Comparison of ENCODE assay signal across 13 mouse cellular contexts in the genomic region with DNA sequence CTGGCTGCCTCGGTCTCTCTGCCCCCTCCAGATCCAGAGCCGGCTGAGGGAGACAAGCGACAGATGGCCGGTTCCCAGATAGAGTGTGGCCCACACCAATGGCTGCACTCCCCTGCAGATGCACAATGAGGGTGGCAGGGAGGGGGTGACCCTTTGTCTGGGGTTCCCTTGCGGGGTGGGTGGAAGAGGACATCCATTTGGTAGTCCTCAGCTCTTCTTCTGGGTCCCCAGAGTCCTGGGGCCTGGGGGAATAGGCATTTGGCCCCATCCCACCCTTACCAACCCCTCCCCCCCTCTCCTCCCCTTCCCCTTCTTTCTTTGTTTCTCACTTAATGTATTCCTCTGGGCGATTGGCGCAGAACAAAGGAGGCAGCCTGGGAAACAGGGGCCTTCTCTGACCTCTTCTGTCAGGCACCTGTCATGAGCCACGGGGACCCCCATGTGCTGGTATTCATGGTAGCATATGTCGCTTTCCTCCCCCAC. TPM values are rescaled to one million over a fixed set of nuclear protein-coding genes. Genes with fewer than 3 reads are reported as not detected.
DNase-seq lines count a peak whose midpoint lies in the region; ATAC-seq and TF ChIP-seq lines count a peak whose summit lies in the region.
"Had no signal": no experiment of that assay in that cellular context is flagged by ENCODE, and none has a peak within 500 bp of the region (broad histone marks: within the 10 kb centered on the region; RNA-seq: fewer than 3 reads in every experiment).

No protein-coding gene starts in this region.

- no peaks in the 10 kb centered on the region for H3K27me3 ChIP-seq in embryonic facial prominence, embryonic 11.5 days (ENCODE audit: control insufficient read depth, insufficient read depth, low read length)
- no peaks in the 10 kb centered on the region for H3K27me3 ChIP-seq in hindbrain, embryonic 12.5 days
- H3K27me3 ChIP-seq in midbrain, embryonic 16.5 days (ENCODE audit: control insufficient read depth, insufficient read depth, low read depth, low read length) = no peaks in the 10 kb centered on the region

- 22% methylated on average over 8 of the region's 9 CpGs for WGBS in embryonic facial prominence, embryonic 11.5 days
- 9% methylated on average over 9 of the region's 9 CpGs for WGBS in hindbrain, embryonic 12.5 days
- WGBS in midbrain, embryonic 16.5 days = 11% methylated on average over 9 of the region's 9 CpGs

- peak overlapping the region; percentile 14 to 27; a peak in 2 of 4 replicates for H3K4me3 ChIP-seq in ES-E14 (ENCODE audit: insufficient read depth in 1 of 2, low read depth in 1 of 2, low read length in 2 of 2, poor library complexity in 1 of 2, severe bottlenecking in 1 of 2)
- no peak overlapping the region for H3K4me3 ChIP-seq in embryonic facial prominence, embryonic 11.5 days (ENCODE audit: low read depth, low read length)
- H3K4me3 ChIP-seq in hindbrain, embryonic 12.5 days = no peak overlapping the region
- no peak overlapping the region for H3K4me3 ChIP-seq in midbrain, embryonic 16.5 days (ENCODE audit: low read depth, low read length)
- H3K4me3 ChIP-seq: liver, embryonic 13.5 days had no signal

- no peaks in the 10 kb centered on the region for H3K36me3 ChIP-seq in ES-E14 (ENCODE audit: control insufficient read depth, insufficient read depth, low read length, poor library complexity, severe bottlenecking)
- no peaks in the 10 kb centered on the region for H3K36me3 ChIP-seq in embryonic facial prominence, embryonic 11.5 days (replicated peaks; ENCODE audit: control insufficient read depth, insufficient read depth, low read depth, low read length)
- peaks cover 54% of the 10 kb centered on the region for H3K36me3 ChIP-seq in hindbrain, embryonic 12.5 days
- peaks cover 26% of the 10 kb centered on the region for H3K36me3 ChIP-seq in midbrain, embryonic 16.5 days (ENCODE audit: control insufficient read depth, insufficient read depth, low read length)
- H3K36me3 ChIP-seq: liver, embryonic 13.5 days had no signal

- no peak for DNase-seq in ES-E14 (ENCODE audit: low read depth, low spot score)
- no peak for DNase-seq in embryonic facial prominence, embryonic 11.5 days (ENCODE audit: low spot score)
- no peak for DNase-seq in thymus, postnatal 36 days
- no peak for DNase-seq in frontal cortex, postnatal 10 days (ENCODE audit: low spot score in 2 of 2)
- DNase-seq in layer of hippocampus, adult 18-20 months (ENCODE audit: low spot score in 2 of 2) = no peak
- DNase-seq in right cerebral cortex, postnatal 4 days = no peak
- DNase-seq: kidney, postnatal 4 days; liver, embryonic 13.5 days; thymus, postnatal 25 days had no signal

- no peak overlapping the region for H3K4me2 ChIP-seq in embryonic facial prominence, embryonic 11.5 days (ENCODE audit: low read depth, low read length)
- peak overlapping the region; percentile 11; the same call in 1 of the 2 replicates for H3K4me2 ChIP-seq in hindbrain, embryonic 12.5 days (replicated peaks)
- no peak overlapping the region for H3K4me2 ChIP-seq in midbrain, embryonic 16.5 days (ENCODE audit: low read length)
- H3K4me2 ChIP-seq: heart, embryonic 11.5 days; liver, embryonic 13.5 days had no signal

- no peaks in the 10 kb centered on the region for H3K9me3 ChIP-seq in ES-E14 (ENCODE audit: control insufficient read depth, insufficient read depth, low read depth, low read length)
- H3K9me3 ChIP-seq in embryonic facial prominence, embryonic 11.5 days (replicated peaks; ENCODE audit: control insufficient read depth, low read length) = no peaks in the 10 kb centered on the region
- H3K9me3 ChIP-seq in hindbrain, embryonic 12.5 days (replicated peaks) = no peaks in the 10 kb centered on the region
- no peaks in the 10 kb centered on the region for H3K9me3 ChIP-seq in midbrain, embryonic 16.5 days (replicated peaks; ENCODE audit: control insufficient read depth, low read length, poor library complexity, severe bottlenecking)
- H3K9me3 ChIP-seq: liver, embryonic 13.5 days had no signal

- peak overlapping the region; percentile 18; the same call in 1 of the 2 replicates for H3K27ac ChIP-seq in ES-E14 (ENCODE audit: insufficient read depth, low read depth, low read length, poor library complexity, severe bottlenecking)
- peak overlapping the region; percentile 52; the same call in 1 of the 2 replicates for H3K27ac ChIP-seq in embryonic facial prominence, embryonic 11.5 days (replicated peaks; ENCODE audit: low read depth, low read length)
- peak overlapping the region; percentile 95 for H3K27ac ChIP-seq in hindbrain, embryonic 12.5 days
- peak overlapping the region; percentile 66 for H3K27ac ChIP-seq in midbrain, embryonic 16.5 days (ENCODE audit: low read length)
- H3K27ac ChIP-seq: liver, embryonic 13.5 days had no signal

- peak; percentile 76 for ATAC-seq in embryonic facial prominence, embryonic 11.5 days (replicated peaks; ENCODE audit: insufficient number of reproducible peaks, low FRiP score, low TSS enrichment, low read depth)
- ATAC-seq in hindbrain, embryonic 12.5 days (ENCODE audit: low FRiP score) = peak; percentile 90
- peak; percentile 61 for ATAC-seq in midbrain, embryonic 16.5 days
- ATAC-seq: CD4-positive, CD25-positive, alpha-beta regulatory T cell, adult 4 months had no signal

- no peak overlapping the region; the same call in 1 of the 2 replicates for H3K9ac ChIP-seq in ES-E14 (ENCODE audit: insufficient read depth, low read depth, low read length, poor library complexity, severe bottlenecking)
- H3K9ac ChIP-seq in embryonic facial prominence, embryonic 11.5 days (replicated peaks; ENCODE audit: low read length) = no peak overlapping the region
- H3K9ac ChIP-seq in hindbrain, embryonic 12.5 days = 0 out of 2 replicates have a peak overlapping the region, but pooled peaks have one; percentile 29
- peak overlapping the region; percentile 38; the same call in 1 of the 2 replicates for H3K9ac ChIP-seq in midbrain, embryonic 16.5 days (ENCODE audit: low read depth, low read length)
- H3K9ac ChIP-seq: liver, embryonic 13.5 days had no signal

- in situ Hi-C loops in ES-E14 (cut with MboI; ENCODE audit: low sequenced_read_pairs in 2 of 2, unreplicated experiment in 2 of 2) = no loop called here

- peaks cover 18 to 32% of the 10 kb centered on the region in 2 experiments for H3K4me1 ChIP-seq in ES-E14 (ENCODE audit: control insufficient read depth in 2 of 2, insufficient read depth in 2 of 2, low read length in 2 of 2, poor library complexity in 1 of 2)
- peaks cover 2% of the 10 kb centered on the region; the same call in 1 of the 2 replicates for H3K4me1 ChIP-seq in embryonic facial prominence, embryonic 11.5 days (ENCODE audit: control insufficient read depth, insufficient read depth, low read length)
- peaks cover 49% of the 10 kb centered on the region for H3K4me1 ChIP-seq in hindbrain, embryonic 12.5 days
- H3K4me1 ChIP-seq in midbrain, embryonic 16.5 days (ENCODE audit: control insufficient read depth, insufficient read depth, low read length) = peaks cover 6% of the 10 kb centered on the region

TF ChIP-seq in ES-E14, 5 proteins besides CTCF, POLR2A, EP300 and RAD21:
- TF ChIP-seq CHD2 (IDR thresholded peaks at IDR 0.05; ENCODE audit: low read depth, low read length) (no peak), ZC3H11A (IDR thresholded peaks at IDR 0.05; ENCODE audit: borderline replicate concordance, low read depth, low read length) (no peak), MAFK (IDR thresholded peaks at IDR 0.05; ENCODE audit: insufficient read depth, low read depth, low read length) (no peak), HCFC1 (IDR thresholded peaks at IDR 0.05; ENCODE audit: borderline replicate concordance, insufficient read depth, low read length) (no peak), ZNF384 (IDR thresholded peaks at IDR 0.05; ENCODE audit: low read depth, low read length) (no peak)

RNA-seq across cellular contexts. Expression of a gene that starts 34.7 kb away (rescaled TPM):
- total RNA-seq in ES-E14 (2012; rRNA removed) = 3.1 and 4.7 TPM in 2 replicates
- polyA plus RNA-seq in embryonic facial prominence, embryonic 11.5 days (2014; fragmentation: Nextera tagmentation; extraction: Ambion mirVana) = 6.5 and 8.2 TPM in 2 replicates
- polyA plus RNA-seq in hindbrain, embryonic 12.5 days (2016; fragmentation: Nextera tagmentation; extraction: Ambion mirVana) = 17.0 and 19.8 TPM in 2 replicates
- 12.3 and 14.0 TPM in 2 replicates for polyA plus RNA-seq in midbrain, embryonic 16.5 days (2015; fragmentation: Nextera tagmentation; extraction: Ambion mirVana)
- 10 to 100 TPM; 14.5 to 15.0 TPM for total RNA-seq in layer of hippocampus, adult 18-20 months (2021)

RNA-seq across cellular contexts. Expression of a gene that starts 49.8 kb away (rescaled TPM):
- 136 and 254 TPM in 2 replicates for total RNA-seq in ES-E14 (2012; rRNA removed)
- polyA plus RNA-seq in embryonic facial prominence, embryonic 11.5 days (2014; fragmentation: Nextera tagmentation; extraction: Ambion mirVana) = 33.7 and 35.7 TPM in 2 replicates
- 47.6 and 49.1 TPM in 2 replicates for polyA plus RNA-seq in hindbrain, embryonic 12.5 days (2016; fragmentation: Nextera tagmentation; extraction: Ambion mirVana)
- polyA plus RNA-seq in midbrain, embryonic 16.5 days (2015; fragmentation: Nextera tagmentation; extraction: Ambion mirVana) = 35.4 and 40.8 TPM in 2 replicates
- total RNA-seq in layer of hippocampus, adult 18-20 months (2021) = 10 to 100 TPM; 68.0 to 86.7 TPM

RNA-seq across cellular contexts. Expression of a gene that starts 50.8 kb away (rescaled TPM):
- total RNA-seq in ES-E14 (2012; rRNA removed) = 97.0 and 121 TPM in 2 replicates
- polyA plus RNA-seq in embryonic facial prominence, embryonic 11.5 days (2014; fragmentation: Nextera tagmentation; extraction: Ambion mirVana) = 41.5 and 42.1 TPM in 2 replicates
- 49.1 and 53.4 TPM in 2 replicates for polyA plus RNA-seq in hindbrain, embryonic 12.5 days (2016; fragmentation: Nextera tagmentation; extraction: Ambion mirVana)
- 27.7 and 30.7 TPM in 2 replicates for polyA plus RNA-seq in midbrain, embryonic 16.5 days (2015; fragmentation: Nextera tagmentation; extraction: Ambion mirVana)
- total RNA-seq in layer of hippocampus, adult 18-20 months (2021) = 10 to 100 TPM; 43.7 to 44.2 TPM

Comparison
In these comparisons a context has a peak if more than half of its experiments do, and no peak if none do; other contexts are left out.
1. H3K27ac ChIP-seq: peak in every context shown above with its lines; median percentile 95 in hindbrain, embryonic 12.5 days; 66 in midbrain, embryonic 16.5 days; 52 in embryonic facial prominence, embryonic 11.5 days; 18 in ES-E14.
2. H3K4me3 ChIP-seq: peak in ES-E14 (2 of 2); none in embryonic facial prominence, embryonic 11.5 days (single experiment), hindbrain, embryonic 12.5 days (single experiment) and midbrain, embryonic 16.5 days (single experiment).
3. H3K9ac ChIP-seq: peak in hindbrain, embryonic 12.5 days (single experiment) and midbrain, embryonic 16.5 days (single experiment); none in ES-E14 (single experiment) and embryonic facial prominence, embryonic 11.5 days (single experiment).
4. Peak in every context shown above with its lines, with median percentiles within 50 percentile points of each other: ATAC-seq.